Mouse (Mus musculus) heart, postnatal 0 days (tissue): ENCODE data around the gene Sfrp5.

ENCODE experiments used
- CTCF ChIP-seq: IDR thresholded peaks from 2 replicates; pipeline ENCODE4 v1.5.1; 2016; ENCODE audit warnings: antibody characterized with exemption, control low read depth, low read depth
- EP300 ChIP-seq: IDR thresholded peaks from 2 replicates; pipeline ENCODE4 v1.6.1; 2016; ENCODE audit warnings: antibody characterized with exemption, low read depth

GRCm38 (mm10) chr19:42205201-42205600 lies 3.1 kb upstream of the Sfrp5 start:
- TF ChIP-seq CTCF: no peak
- TF ChIP-seq EP300: no peak
